Mouse (Mus musculus) heart, embryonic 10.5 days (tissue): ENCODE data around the gene Nup43. TPM values are rescaled to one million over a fixed set of nuclear protein-coding genes. Genes with fewer than 3 reads are reported as not detected.
"Not testable (repeated sequence)": the region's sequence is repeated elsewhere in the genome, so short reads cannot be mapped to it uniquely, and the experiment has no call there.

Source experiments
- DNase-seq: peaks from one replicate; pipeline ENCODE4 v3.0.0-alpha.2; 2017; ENCODE audit warnings: low spot score
- H3K27ac ChIP-seq: fragments of 300-500 bp; sonication (generic); 2 replicates; pipeline ENCODE4 v1.5.1; 2016; ENCODE audit warnings: mild to moderate bottlenecking
- H3K27me3 ChIP-seq: fragments of 300-500 bp; sonication (generic); 2 replicates; pipeline ENCODE4 v1.6.1; 2016; ENCODE audit warnings: mild to moderate bottlenecking; ENCODE audit not compliant: poor library complexity, insufficient read depth, severe bottlenecking
- H3K36me3 ChIP-seq: fragments of 300-500 bp; sonication (generic); 2 replicates; pipeline ENCODE4 v1.6.1; 2016; ENCODE audit warnings: mild to moderate bottlenecking, moderate library complexity
- H3K4me1 ChIP-seq: fragments of 300-500 bp; sonication (generic); 2 replicates; pipeline ENCODE4 v1.6.1; 2016; ENCODE audit warnings: mild to moderate bottlenecking
- H3K4me3 ChIP-seq: fragments of 300-500 bp; sonication (generic); 2 replicates; pipeline ENCODE4 v1.5.1; 2016; ENCODE audit warnings: mild to moderate bottlenecking, moderate library complexity
- H3K9me3 ChIP-seq: fragments of 300-500 bp; sonication (generic); 2 replicates; pipeline ENCODE4 v1.6.1; 2016; ENCODE audit warnings: mild to moderate bottlenecking, moderate library complexity
- WGBS: fragments of 180-500 bp; shearing (Covaris S2); methylation state at CpG from one replicate; pipeline ENCODE4 v1.1.7; 2016; 5-methylcytosine and 5-hydroxymethylcytosine counted together
- polyA plus RNA-seq: library from polyadenylated mRNA; unstranded; fragments of >200 nt; fragmentation: Nextera tagmentation; extraction: Ambion mirVana; gene quantifications from 2 replicates; pipeline ENCODE4 v1.2.1, GENCODE M21; 2016

Nup43 gene
- 55.5 and 72.0 TPM in 2 replicates for polyA plus RNA-seq

GRCm38 (mm10) chr10:7667342-7667802, at the start of gene Nup43:
Nup43 (plus strand) TSS chr10:7667503.
- peak; percentile 95 for DNase-seq
- no peaks in the 10 kb centered on the region for H3K9me3 ChIP-seq
- WGBS, result under 1% methylated on average over 24 of the region's 24 CpGs

GRCm38 (mm10) chr10:7617556-7617955, 49.7 kb upstream of the Nup43 start:
- H3K27ac ChIP-seq, H3K9me3 ChIP-seq, H3K4me3 ChIP-seq, H3K27me3 ChIP-seq, H3K36me3 ChIP-seq: not testable (repeated sequence)
- DNase-seq, result peak; percentile 42
- peaks cover 22% of the 10 kb centered on the region for H3K4me1 ChIP-seq
- 65% methylated on average over 3 of the region's 3 CpGs for WGBS

More at GRCm38 (mm10) chr10:7667342-7667802, at the start of gene Nup43:
- Histone ChIP-seq H3K27ac (peak within 1 kb of the TSS; percentile 88), H3K4me3 (peak within 1 kb of the TSS; percentile 89), H3K27me3 (no peaks in the 10 kb centered on the region), H3K36me3 (peaks cover 26% of the 10 kb centered on the region), H3K4me1 (peaks cover 13% of the 10 kb centered on the region)

- H3K4me1 ChIP-seq, result peaks cover 32% of the 10 kb centered on the region
- WGBS, result 92% methylated on average over 5 of the region's 5 CpGs
- H3K4me3 ChIP-seq, result no peak overlapping the region
- no peaks in the 10 kb centered on the region for H3K27me3 ChIP-seq
- peaks cover 1% of the 10 kb centered on the region for H3K9me3 ChIP-seq
- no peak overlapping the region for H3K27ac ChIP-seq
- DNase-seq, result no peak
- peaks cover under 1% of the 10 kb centered on the region for H3K36me3 ChIP-seq
Measured at GRCm38 (mm10) chr10:7619821-7620241, 47.5 kb upstream of the Nup43 start.

GRCm38 (mm10) chr10:7620723-7621122, 46.6 kb upstream of the Nup43 start:
- Histone ChIP-seq H3K4me3 (no peak overlapping the region), H3K36me3 (no peaks in the 10 kb centered on the region), H3K9me3 (no peaks in the 10 kb centered on the region), H3K27ac (peak overlapping the region; percentile 72; the same call in 1 of the 2 replicates), H3K27me3 (no peaks in the 10 kb centered on the region), H3K4me1 (peaks cover 32% of the 10 kb centered on the region)
- DNase-seq, result peak; percentile 69
- WGBS, result 73% methylated on average over 5 of the region's 5 CpGs

GRCm38 (mm10) chr10:7622378-7622777, 44.9 kb upstream of the Nup43 start:
- Histone ChIP-seq H3K27me3 (no peaks in the 10 kb centered on the region), H3K4me1 (peaks cover 37% of the 10 kb centered on the region), H3K9me3 (no peaks in the 10 kb centered on the region), H3K36me3 (no peaks in the 10 kb centered on the region), H3K4me3 (no peak overlapping the region), H3K27ac (peak overlapping the region; percentile 72; the same call in 1 of the 2 replicates)
- peak; percentile 76 for DNase-seq
- 54% methylated on average over 3 of the region's 3 CpGs for WGBS

GRCm38 (mm10) chr10:7623861-7624518, 43.3 kb upstream of the Nup43 start:
- Histone ChIP-seq H3K9me3 (no peaks in the 10 kb centered on the region), H3K27ac (0 out of 2 replicates have a peak overlapping the region, but pooled peaks have one; percentile 1), H3K36me3 (no peaks in the 10 kb centered on the region), H3K4me1 (peaks cover 48% of the 10 kb centered on the region), H3K27me3 (no peaks in the 10 kb centered on the region), H3K4me3 (no peak overlapping the region)
- DNase-seq, result peak; percentile 61
- 90% methylated on average over 3 of the region's 3 CpGs for WGBS

- WGBS, result 44% methylated on average over 4 of the region's 4 CpGs
- Histone ChIP-seq H3K4me3 (no peak overlapping the region), H3K27me3 (no peaks in the 10 kb centered on the region), H3K36me3 (peaks cover 5% of the 10 kb centered on the region; the same call in 1 of the 2 replicates), H3K4me1 (peaks cover 28% of the 10 kb centered on the region), H3K9me3 (no peaks in the 10 kb centered on the region), H3K27ac (no peak overlapping the region)
- DNase-seq, result no peak
Measured at GRCm38 (mm10) chr10:7629092-7629491, 38.2 kb upstream of the Nup43 start.

GRCm38 (mm10) chr10:7630286-7630685, 37.0 kb upstream of the Nup43 start:
- 92% methylated on average over 5 of the region's 5 CpGs for WGBS
- H3K27me3 ChIP-seq, result no peaks in the 10 kb centered on the region

GRCm38 (mm10) chr10:7630951-7631720, 36.2 kb upstream of the Nup43 start:
- Histone ChIP-seq H3K36me3 (peaks cover 5% of the 10 kb centered on the region; the same call in 1 of the 2 replicates), H3K27me3 (no peaks in the 10 kb centered on the region), H3K4me3 (no peak overlapping the region), H3K27ac (no peak overlapping the region), H3K9me3 (no peaks in the 10 kb centered on the region), H3K4me1 (peaks cover 25% of the 10 kb centered on the region)
- WGBS, result 66% methylated on average over 16 of the region's 16 CpGs
- no peak for DNase-seq

More at GRCm38 (mm10) chr10:7630286-7630685, 37.0 kb upstream of the Nup43 start:
- no peaks in the 10 kb centered on the region for H3K9me3 ChIP-seq
- no peak overlapping the region for H3K27ac ChIP-seq
- H3K4me1 ChIP-seq, result peaks cover 25% of the 10 kb centered on the region
- H3K4me3 ChIP-seq, result no peak overlapping the region
- H3K36me3 ChIP-seq, result peaks cover 5% of the 10 kb centered on the region; the same call in 1 of the 2 replicates
- DNase-seq, result no peak

- no peaks in the 10 kb centered on the region for H3K4me1 ChIP-seq
- no peaks in the 10 kb centered on the region for H3K9me3 ChIP-seq
- peaks cover 79% of the 10 kb centered on the region for H3K36me3 ChIP-seq
- no peak overlapping the region for H3K27ac ChIP-seq
- 95% methylated on average over 12 of the region's 12 CpGs for WGBS
- no peak for DNase-seq
- H3K27me3 ChIP-seq, result no peaks in the 10 kb centered on the region
- no peak overlapping the region for H3K4me3 ChIP-seq
Measured at GRCm38 (mm10) chr10:7640366-7640765, 26.9 kb upstream of the Nup43 start.

GRCm38 (mm10) chr10:7645911-7646310, 21.4 kb upstream of the Nup43 start:
- WGBS, result 85% methylated on average over 2 of the region's 2 CpGs
- no peak for DNase-seq
- peaks cover 66% of the 10 kb centered on the region for H3K36me3 ChIP-seq

GRCm38 (mm10) chr10:7649059-7649458, 18.2 kb upstream of the Nup43 start:
- Histone ChIP-seq H3K27ac (no peak overlapping the region), H3K27me3 (no peaks in the 10 kb centered on the region), H3K9me3 (no peaks in the 10 kb centered on the region), H3K36me3 (peaks cover 44% of the 10 kb centered on the region), H3K4me3 (no peak overlapping the region), H3K4me1 (no peaks in the 10 kb centered on the region)
- no peak for DNase-seq
- 86% methylated on average over 4 of the region's 4 CpGs for WGBS

More at GRCm38 (mm10) chr10:7645911-7646310, 21.4 kb upstream of the Nup43 start:
- Histone ChIP-seq H3K4me3 (no peak overlapping the region), H3K27me3 (no peaks in the 10 kb centered on the region), H3K27ac (no peak overlapping the region), H3K4me1 (no peaks in the 10 kb centered on the region), H3K9me3 (no peaks in the 10 kb centered on the region)

GRCm38 (mm10) chr10:7651057-7651456, 16.2 kb upstream of the Nup43 start:
- no peaks in the 10 kb centered on the region for H3K9me3 ChIP-seq
- peak; percentile 2 for DNase-seq
- no peak overlapping the region for H3K4me3 ChIP-seq
- H3K4me1 ChIP-seq, result no peaks in the 10 kb centered on the region
- no peak overlapping the region for H3K27ac ChIP-seq
- no peaks in the 10 kb centered on the region for H3K27me3 ChIP-seq
- WGBS, result 91% methylated on average over 2 of the region's 2 CpGs
- peaks cover 31% of the 10 kb centered on the region for H3K36me3 ChIP-seq
